Mouse (Mus musculus) forebrain, embryonic 15.5 days (tissue): Measurements from ENCODE around the gene Gdf9. TPM values are rescaled to one million over a fixed set of nuclear protein-coding genes. Genes with fewer than 3 reads are reported as not detected.
A peak's percentile ranks its signal among the peaks of the same experiment; 100 is the strongest.

Experiments
- ATAC-seq: fragments of 200-750 bp; cut with Nextera tagmentation; replicated peaks from 2 replicates; pipeline ENCODE4 v1.8.0; 2017; ENCODE audit warnings: mild to moderate bottlenecking, moderate TSS enrichment, moderate library complexity
- H3K27ac ChIP-seq: fragments of 300-500 bp; sonication (generic); replicated peaks from 2 replicates; pipeline ENCODE4 v1.5.1; 2015; ENCODE audit warnings: mild to moderate bottlenecking, inconsistent platforms
- H3K27me3 ChIP-seq: fragments of 300-500 bp; sonication (generic); 2 replicates; pipeline ENCODE4 v1.6.1; 2015; ENCODE audit warnings: inconsistent platforms
- H3K36me3 ChIP-seq: fragments of 300-500 bp; sonication (generic); 2 replicates; pipeline ENCODE4 v1.6.1; 2015; ENCODE audit warnings: mild to moderate bottlenecking, inconsistent platforms
- H3K4me1 ChIP-seq: fragments of 300-500 bp; sonication (generic); 2 replicates; pipeline ENCODE4 v1.6.1; 2015; ENCODE audit warnings: inconsistent platforms
- H3K4me2 ChIP-seq: fragments of 300-500 bp; sonication (generic); replicated peaks from 2 replicates; pipeline ENCODE4 v1.6.1; 2015; ENCODE audit warnings: mild to moderate bottlenecking, inconsistent platforms
- H3K4me3 ChIP-seq: fragments of 300-500 bp; sonication (generic); 2 replicates; pipeline ENCODE4 v1.5.1; 2015; ENCODE audit warnings: mild to moderate bottlenecking, inconsistent platforms
- H3K9ac ChIP-seq: fragments of 300-500 bp; sonication (generic); replicated peaks from 2 replicates; pipeline ENCODE4 v1.6.1; 2015; ENCODE audit warnings: mild to moderate bottlenecking, inconsistent platforms
- H3K9me3 ChIP-seq: fragments of 300-500 bp; sonication (generic); 2 replicates; pipeline ENCODE4 v1.6.1; 2016; ENCODE audit warnings: inconsistent platforms
- WGBS: fragments of 180-500 bp; shearing (Covaris S2); methylation state at CpG from one replicate; pipeline ENCODE4 v1.1.7; 2015; ENCODE audit warnings: mixed read lengths; 5-methylcytosine and 5-hydroxymethylcytosine counted together
- microRNA-seq: library from miRNA; unstranded; fragments of <30 nt; microRNA quantifications from one replicate; pipeline ENCODE4, GENCODE M21; 2016
- polyA plus RNA-seq: library from polyadenylated mRNA; unstranded; fragments of >200 nt; fragmentation: Nextera tagmentation; extraction: Ambion mirVana; gene quantifications from 2 replicates; pipeline ENCODE4 v1.2.1, GENCODE M21; 2015

Gene Gdf9
- polyA plus RNA-seq, 1 experiment from 2014 or later, result 4.0 TPM

DNA sequence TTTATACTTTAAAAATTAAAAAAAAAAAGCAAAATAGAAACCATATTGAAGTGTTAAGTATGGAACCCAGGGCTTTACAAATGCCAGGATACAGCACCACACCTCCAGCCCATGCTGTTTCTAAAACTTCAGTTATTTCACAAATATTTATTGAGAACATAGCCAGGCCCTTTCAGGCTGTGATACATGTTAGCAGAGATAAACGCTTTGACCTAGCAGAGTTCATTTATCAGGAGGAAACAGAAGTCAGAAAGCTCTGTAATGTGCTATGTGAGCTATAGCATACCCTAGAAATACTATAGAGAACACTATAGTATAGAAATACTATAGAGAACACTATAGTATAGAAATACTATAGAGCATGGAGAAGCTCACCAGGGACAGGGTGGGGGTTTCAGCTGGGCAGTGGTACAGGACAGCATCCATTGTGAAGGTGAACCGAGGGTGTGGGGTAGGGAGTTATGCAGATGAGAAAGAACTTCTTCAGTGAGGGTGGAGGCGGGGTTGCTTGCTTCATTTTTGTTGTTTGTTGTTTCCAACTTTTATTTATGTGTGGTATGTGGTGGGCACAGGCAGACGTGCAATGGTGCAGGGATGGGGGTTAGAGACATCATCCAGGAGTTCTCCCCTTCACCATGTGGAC is 50.4 kb downstream of the Gdf9 start:
- WGBS, result 72% methylated on average over 4 of the region's 4 CpGs
- Histone ChIP-seq H3K4me2 (no peak overlapping the region), H3K27ac (no peak overlapping the region), H3K27me3 (peaks cover 39% of the 10 kb centered on the region), H3K9ac (no peak overlapping the region), H3K4me1 (peaks cover 19% of the 10 kb centered on the region), H3K9me3 (no peaks in the 10 kb centered on the region), H3K36me3 (no peaks in the 10 kb centered on the region), H3K4me3 (no peak overlapping the region)
- ATAC-seq, result no peak

GRCm38 (mm10) chr11:53483159-53483891 is 52.5 kb downstream of the Gdf9 start:
- no peak overlapping the region for H3K4me2 ChIP-seq
- WGBS, result 82% methylated on average over 9 of the region's 9 CpGs
- no peaks in the 10 kb centered on the region for H3K36me3 ChIP-seq
- H3K27me3 ChIP-seq, result peaks cover 29% of the 10 kb centered on the region
- H3K4me1 ChIP-seq, result peaks cover 22% of the 10 kb centered on the region
- no peaks in the 10 kb centered on the region for H3K9me3 ChIP-seq
- ATAC-seq, result no peak
- H3K4me3 ChIP-seq, result no peak overlapping the region
- H3K9ac ChIP-seq, result no peak overlapping the region
- H3K27ac ChIP-seq, result no peak overlapping the region

- Histone ChIP-seq H3K27ac (no peak overlapping the region), H3K9me3 (no peaks in the 10 kb centered on the region), H3K4me2 (no peak overlapping the region), H3K27me3 (peaks cover 5% of the 10 kb centered on the region; the same call in 1 of the 2 replicates), H3K36me3 (no peaks in the 10 kb centered on the region), H3K9ac (no peak overlapping the region), H3K4me1 (peaks cover 5% of the 10 kb centered on the region; the same call in 1 of the 2 replicates), H3K4me3 (no peak overlapping the region)
- ATAC-seq, result no peak
- WGBS, result 45% methylated on average over 3 of the region's 3 CpGs
These were observed 54.9 kb downstream of the Gdf9 start for GRCm38 (mm10) chr11:53485719-53486118.

GRCm38 (mm10) chr11:53486351-53486750 is 55.5 kb downstream of the Gdf9 start:
- H3K4me3 ChIP-seq, result no peak overlapping the region
- peaks cover 2% of the 10 kb centered on the region; the same call in 1 of the 2 replicates for H3K27me3 ChIP-seq
- WGBS, result 77% methylated on average over 3 of the region's 3 CpGs
- no peak overlapping the region for H3K4me2 ChIP-seq
- no peaks in the 10 kb centered on the region for H3K9me3 ChIP-seq
- no peak for ATAC-seq
- H3K27ac ChIP-seq, result no peak overlapping the region
- no peak overlapping the region for H3K9ac ChIP-seq
- no peaks in the 10 kb centered on the region for H3K36me3 ChIP-seq
- peaks cover 5% of the 10 kb centered on the region; the same call in 1 of the 2 replicates for H3K4me1 ChIP-seq

- ATAC-seq, result peak; percentile 57; the same call in 1 of the 2 replicates
- H3K27me3 ChIP-seq, result no peaks in the 10 kb centered on the region; the same call in 1 of the 2 replicates
- H3K9ac ChIP-seq, result no peak overlapping the region; the same call in 1 of the 2 replicates
- H3K4me2 ChIP-seq, result peak overlapping the region; percentile 42
- H3K4me1 ChIP-seq, result peaks cover 8% of the 10 kb centered on the region; the same call in 1 of the 2 replicates
- peak overlapping the region; percentile 22 for H3K4me3 ChIP-seq
- H3K27ac ChIP-seq, result no peak overlapping the region
- H3K36me3 ChIP-seq, result no peaks in the 10 kb centered on the region
- 16% methylated on average over 27 of the region's 27 CpGs for WGBS
- no peaks in the 10 kb centered on the region for H3K9me3 ChIP-seq
These were observed 56.2 kb downstream of the Gdf9 start for GRCm38 (mm10) chr11:53486822-53487594.

Small RNA genes within 50 kb of the gene (microRNA-seq; reads per million reads assigned to microRNA genes)
- not detected for gene Mir6920

Other genes with a start within 250 kb of the Gdf9 start
- 51.8 and 54.7 TPM in 2 replicates for gene Hspa4, start 130.6 kb upstream of the Gdf9 start, polyA plus RNA-seq
- gene Zcchc10, start 106.3 kb upstream of the Gdf9 start, polyA plus RNA-seq, result 13.6 and 15.2 TPM in 2 replicates
- 60.9 and 70.8 TPM in 2 replicates for gene Aff4, start 80.2 kb upstream of the Gdf9 start, polyA plus RNA-seq
- not detected in 2 replicates for gene Leap2, start 7.9 kb upstream of the Gdf9 start, polyA plus RNA-seq
- 589 and 615 TPM in 2 replicates for gene Uqcrq, start 192 bp upstream of the Gdf9 start, polyA plus RNA-seq
- 0.08 TPM in 1 of 2 replicates, not detected in the other for gene Gm10447, start 26.1 kb downstream of the Gdf9 start, polyA plus RNA-seq
- gene Shroom1, start 26.2 kb downstream of the Gdf9 start, polyA plus RNA-seq, result 1.6 and 2.3 TPM in 2 replicates
- gene Gm9837, start 39.5 kb downstream of the Gdf9 start, polyA plus RNA-seq, result not detected in 2 replicates
- gene Gm9945, start 49.1 kb downstream of the Gdf9 start, polyA plus RNA-seq, result 0.50 TPM in 1 of 2 replicates, not detected in the other
- 1.8 and 1.9 TPM in 2 replicates for gene Sowaha, start 49.3 kb downstream of the Gdf9 start, polyA plus RNA-seq
- 21.6 and 23.1 TPM in 2 replicates for gene Sept8, start 88.2 kb downstream of the Gdf9 start, polyA plus RNA-seq
- 262 and 280 TPM in 2 replicates for gene Kif3a, start 136.4 kb downstream of the Gdf9 start, polyA plus RNA-seq
- gene Il4, start 187.6 kb downstream of the Gdf9 start, polyA plus RNA-seq, result 3.9 and 4.3 TPM in 2 replicates
- gene Il13, start 203.7 kb downstream of the Gdf9 start, polyA plus RNA-seq, result not detected in 2 replicates